Mouse (Mus musculus): ENCODE measurements around the gene Pitpnb.

The Pitpnb gene

DNA sequence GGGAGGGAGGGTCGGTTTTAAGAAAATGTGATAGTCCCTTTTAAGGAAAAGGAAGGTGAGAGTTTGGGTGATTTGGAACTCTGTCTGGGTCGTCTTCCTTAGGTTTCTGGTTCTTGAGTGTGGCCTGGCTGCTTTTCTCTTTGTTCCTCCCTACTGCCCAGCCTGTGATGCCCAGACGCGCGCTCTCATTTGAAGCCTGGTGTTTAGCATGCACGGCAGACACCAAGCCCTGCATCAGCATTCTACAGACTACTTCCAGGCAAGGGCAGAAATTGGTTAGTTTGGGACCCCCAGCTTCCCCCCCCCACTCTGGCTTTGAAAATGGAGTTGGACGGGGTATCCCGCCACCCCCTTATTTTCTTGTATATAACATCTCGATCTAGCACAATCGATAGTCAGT, 92.4 kb downstream of the Pitpnb start:
- no peak for DNase-seq

- DNase-seq: no peak
Observed at GRCm38 (mm10) chr5:111423616-111424015, 93.1 kb downstream of the Pitpnb start.

DNA sequence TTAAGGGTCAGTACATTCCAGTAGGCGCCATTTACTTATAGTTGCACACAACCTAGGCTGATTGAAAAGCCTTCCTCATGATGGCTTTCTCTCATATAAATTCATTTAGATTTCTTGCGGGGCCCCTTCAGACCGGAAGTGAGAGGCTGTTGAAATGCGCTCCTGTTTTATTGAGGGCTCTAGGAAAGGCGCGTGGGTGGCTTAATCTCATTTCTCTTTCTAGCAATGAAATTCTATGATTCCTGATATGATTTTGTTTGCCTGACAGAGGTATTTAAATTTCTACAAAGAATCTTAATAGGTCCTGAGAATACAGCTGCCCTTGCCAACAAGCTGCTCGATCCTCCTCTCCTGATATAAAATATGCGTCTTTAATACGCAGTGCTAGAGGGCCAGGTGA, 95.2 kb downstream of the Pitpnb start:
- DNase-seq: no peak

- no peak for DNase-seq
Observed at GRCm38 (mm10) chr5:111426249-111426648, 95.7 kb downstream of the Pitpnb start.

DNA sequence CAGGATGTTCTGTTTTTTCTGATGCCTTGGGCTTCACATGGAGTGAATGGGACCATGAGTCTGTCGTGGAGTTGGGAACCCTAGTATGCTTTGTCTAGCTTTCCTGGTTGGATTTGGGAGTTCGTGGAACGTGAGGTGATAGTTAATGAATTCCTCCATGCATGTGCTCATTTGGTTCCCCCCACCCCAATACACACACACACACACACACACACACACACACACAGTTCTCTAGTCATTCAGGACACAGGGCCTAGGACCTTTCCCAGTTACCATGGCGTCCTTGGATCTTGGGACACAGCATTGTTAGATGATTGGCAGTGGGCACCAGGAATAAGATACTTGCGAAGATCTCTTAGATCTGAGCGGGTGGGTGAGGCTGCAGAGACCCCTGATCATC, 98.3 kb downstream of the Pitpnb start:
- DNase-seq: no peak

GRCm38 (mm10) chr5:111429726-111430125, 99.2 kb downstream of the Pitpnb start:
- DNase-seq: no peak

- no peak for DNase-seq
Observed at GRCm38 (mm10) chr5:111431007-111431730, 100.6 kb downstream of the Pitpnb start.

GRCm38 (mm10) chr5:111432842-111433241, 102.3 kb downstream of the Pitpnb start:
- no peak for DNase-seq

GRCm38 (mm10) chr5:111434342-111434842, 103.8 kb downstream of the Pitpnb start:
- no peak for DNase-seq

GRCm38 (mm10) chr5:111436260-111436659, 105.7 kb downstream of the Pitpnb start:
- DNase-seq: no peak

DNA sequence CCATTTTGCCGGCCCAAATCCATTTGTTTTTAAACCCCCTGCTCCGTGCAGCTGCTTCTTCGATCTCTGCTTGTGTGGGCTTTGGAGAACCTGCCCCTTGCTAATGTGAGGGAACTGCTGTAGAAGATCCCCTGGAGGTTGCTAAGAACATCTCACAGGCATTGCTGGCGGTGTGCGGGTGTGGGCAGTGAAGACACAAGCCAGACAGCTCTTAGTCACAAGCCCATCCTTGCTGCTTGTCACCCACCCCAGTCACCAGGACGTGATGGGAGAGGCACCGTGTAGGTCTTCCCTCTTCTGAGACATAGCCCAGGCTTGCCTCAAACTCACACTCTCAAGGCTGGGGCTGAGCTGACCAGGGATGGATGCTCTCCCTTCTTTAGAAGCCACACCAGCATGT, 106.6 kb downstream of the Pitpnb start:
- no peak for DNase-seq
